Mouse (Mus musculus) bone marrow, adult 2 months (tissue): Measurements from ENCODE around the gene Npas3. TPM values are rescaled to one million over a fixed set of nuclear protein-coding genes. Genes with fewer than 3 reads are reported as not detected.

Source experiments
- H3K27ac ChIP-seq: fragments of 200-500 bp; 2 replicates; pipeline ENCODE4 v1.5.1; 2012; ENCODE audit warnings: low read depth, mild to moderate bottlenecking, control low read depth, inconsistent platforms, low read length; ENCODE audit not compliant: control insufficient read depth, poor library complexity, insufficient read depth
- H3K4me1 ChIP-seq: fragments of 200-500 bp; 2 replicates; pipeline ENCODE4 v1.6.1; 2011; ENCODE audit warnings: low read length; ENCODE audit not compliant: control insufficient read depth, insufficient read depth
- H3K4me3 ChIP-seq: fragments of 200-500 bp; replicated peaks from 2 replicates; pipeline ENCODE3; 2011; ENCODE audit warnings: mild to moderate bottlenecking, low read depth, low read length, control low read depth; ENCODE audit not compliant: control insufficient read depth
- CTCF ChIP-seq: fragments of 200-500 bp; IDR thresholded peaks from 2 replicates; pipeline ENCODE4 v1.5.1; 2011; ENCODE audit warnings: low read length, control low read depth; ENCODE audit not compliant: control insufficient read depth, insufficient read depth
- POLR2A ChIP-seq: fragments of 200-500 bp; IDR thresholded peaks from 2 replicates; pipeline ENCODE4 v1.6.1; 2011; ENCODE audit warnings: low read depth, mild to moderate bottlenecking, control low read depth, low read length, borderline replicate concordance; ENCODE audit not compliant: control insufficient read depth
- WGBS: fragments of 180-500 bp; shearing (Covaris S2); methylation state at CpG from one replicate; pipeline ENCODE4 v1.1.7; 2018; 5-methylcytosine and 5-hydroxymethylcytosine counted together
- polyA plus RNA-seq: library from polyadenylated mRNA; stranded (reverse); fragments of >200 nt; gene quantifications from 2 replicates; pipeline ENCODE4 v1.2.4, GENCODE M21; 2011; ENCODE audit warnings: low replicate concordance; ENCODE audit not compliant: missing spikeins, insufficient read depth, insufficient read length

Gene Npas3
- polyA plus RNA-seq, 1 experiment = not detected

GRCm38 (mm10) chr12:54068757-54069146 lies 820.3 kb downstream of the Npas3 start:
- Histone ChIP-seq H3K27ac (no peak overlapping the region; the same call in 1 of the 2 replicates), H3K4me3 (no peak overlapping the region), H3K4me1 (no peaks in the 10 kb centered on the region; the same call in none of the 2 replicates)
- WGBS = 68% methylated on average over 27 of the region's 27 CpGs
- TF ChIP-seq CTCF (no peak), POLR2A (no peak)

GRCm38 (mm10) chr12:54074012-54074411 lies 825.5 kb downstream of the Npas3 start:
- Histone ChIP-seq H3K4me1 (no peaks in the 10 kb centered on the region), H3K4me3 (no peak overlapping the region), H3K27ac (no peak overlapping the region)
- TF ChIP-seq POLR2A (no peak), CTCF (no peak)
- 77% methylated on average over 2 of the region's 2 CpGs for WGBS

- TF ChIP-seq POLR2A = no peak
- TF ChIP-seq CTCF = no peak
- Histone ChIP-seq H3K4me3 (no peak overlapping the region), H3K4me1 (no peaks in the 10 kb centered on the region), H3K27ac (no peak overlapping the region)
- 79% methylated on average over 3 of the region's 3 CpGs for WGBS
Observed at GRCm38 (mm10) chr12:54080996-54081395, 832.5 kb downstream of the Npas3 start.

GRCm38 (mm10) chr12:54093729-54094128 lies 845.3 kb downstream of the Npas3 start:
- H3K4me3 ChIP-seq = no peak overlapping the region

GRCm38 (mm10) chr12:54096492-54096891 lies 848.0 kb downstream of the Npas3 start:
- Histone ChIP-seq H3K4me1 (no peaks in the 10 kb centered on the region), H3K27ac (no peak overlapping the region), H3K4me3 (no peak overlapping the region)
- WGBS = 70% methylated on average over 2 of the region's 2 CpGs
- no peak for TF ChIP-seq CTCF
- TF ChIP-seq POLR2A = no peak

More at GRCm38 (mm10) chr12:54093729-54094128, 845.3 kb downstream of the Npas3 start:
- no peak overlapping the region for H3K27ac ChIP-seq
- TF ChIP-seq CTCF (no peak), POLR2A (no peak)
- H3K4me1 ChIP-seq = no peaks in the 10 kb centered on the region
- WGBS = 77% methylated on average over 8 of the region's 8 CpGs

- TF ChIP-seq CTCF (no peak), POLR2A (no peak)
- whole genome bisulfite sequencing = 78% methylated on average over 6 of the region's 6 CpGs
- Histone ChIP-seq H3K27ac (no peak overlapping the region), H3K4me1 (no peaks in the 10 kb centered on the region), H3K4me3 (no peak overlapping the region)
Observed at GRCm38 (mm10) chr12:54098136-54098535, 849.7 kb downstream of the Npas3 start.

GRCm38 (mm10) chr12:54098785-54099184 lies 850.3 kb downstream of the Npas3 start:
- no peak overlapping the region for H3K27ac ChIP-seq
- TF ChIP-seq POLR2A (no peak), CTCF (peak; percentile 76)
- H3K4me1 ChIP-seq = no peaks in the 10 kb centered on the region
- WGBS = 33% methylated on average over 6 of the region's 6 CpGs
- H3K4me3 ChIP-seq = no peak overlapping the region

- Histone ChIP-seq H3K4me3 (no peak overlapping the region), H3K4me1 (no peaks in the 10 kb centered on the region), H3K27ac (no peak overlapping the region)
- TF ChIP-seq POLR2A = no peak
- TF ChIP-seq CTCF = no peak
- 87% methylated on average over 3 of the region's 3 CpGs for WGBS
Observed at GRCm38 (mm10) chr12:54099458-54099857, 851.0 kb downstream of the Npas3 start.

- no peak overlapping the region for H3K27ac ChIP-seq
- TF ChIP-seq CTCF (no peak), POLR2A (no peak)
- H3K4me3 ChIP-seq = no peak overlapping the region
- WGBS = 57% methylated on average over 5 of the region's 5 CpGs
- H3K4me1 ChIP-seq = no peaks in the 10 kb centered on the region
Observed at GRCm38 (mm10) chr12:54101307-54101870, 852.9 kb downstream of the Npas3 start.
